7 mouse cellular contexts compared by ENCODE assay signal in the genomic region with DNA sequence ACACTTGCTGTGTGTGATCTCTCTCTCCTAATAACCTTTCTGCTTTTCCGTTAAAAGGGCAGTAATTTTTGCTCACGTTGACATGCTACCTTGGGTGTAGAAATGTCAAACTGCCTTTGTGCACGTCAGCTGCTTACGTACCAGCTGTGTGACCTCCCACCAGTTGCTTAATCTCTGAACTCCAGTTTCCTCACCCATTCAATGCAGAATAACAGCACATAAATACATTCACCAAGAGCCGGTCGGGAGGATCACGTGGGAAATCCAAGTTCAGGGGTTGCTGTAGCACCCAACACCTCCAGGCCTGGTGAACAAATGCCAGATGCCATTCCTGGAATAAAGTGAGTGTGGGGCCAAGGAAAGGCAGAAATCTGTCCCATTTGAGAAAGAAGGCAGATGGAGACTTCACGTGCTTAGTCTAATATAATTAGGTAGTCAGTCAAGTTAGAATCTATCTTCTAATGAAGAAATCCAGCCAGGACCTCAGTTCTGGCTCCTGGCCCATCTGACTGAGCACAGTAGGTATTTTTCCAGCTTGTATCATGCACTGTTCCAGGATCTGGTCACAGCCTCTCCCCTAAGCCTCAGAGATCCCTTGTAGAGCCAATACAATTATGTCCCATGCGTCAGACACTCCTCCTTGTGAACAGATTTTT.
"Had no signal": no experiment of that assay in that cellular context is flagged by ENCODE, and none has a peak within 500 bp of the region (broad histone marks: within the 10 kb centered on the region; RNA-seq: fewer than 3 reads in every experiment).

No protein-coding gene starts in this region.

- H3K36me3 ChIP-seq: midbrain, embryonic 12.5 days had no signal

- H3K4me3 ChIP-seq: midbrain, embryonic 12.5 days had no signal

- H3K9me3 ChIP-seq: midbrain, embryonic 12.5 days had no signal

- DNase-seq: right cerebral cortex, postnatal 25 days; thymus, postnatal 4 days had no signal

- H3K9ac ChIP-seq: lung, embryonic 14.5 days; midbrain, embryonic 12.5 days had no signal

- H3K4me1 ChIP-seq: midbrain, embryonic 12.5 days had no signal

- H3K4me2 ChIP-seq: liver, embryonic 11.5 days; lung, embryonic 14.5 days; midbrain, embryonic 12.5 days had no signal

- H3K27ac ChIP-seq: kidney, postnatal 0 days; midbrain, embryonic 12.5 days; stomach, postnatal 0 days had no signal
